Mouse (Mus musculus) kidney, embryonic 16.5 days (tissue): ENCODE results near the gene Dhx38. TPM values are rescaled to one million over a fixed set of nuclear protein-coding genes. Genes with fewer than 3 reads are reported as not detected.

Experiments used
- ATAC-seq: fragments of 200-750 bp; cut with Nextera tagmentation; 2 replicates; pipeline ENCODE4 v1.8.0; 2017; ENCODE audit warnings: moderate TSS enrichment; ENCODE audit not compliant: low FRiP score, low TSS enrichment
- H3K27ac ChIP-seq: fragments of 300-500 bp; sonication (generic); 2 replicates; pipeline ENCODE4 v1.5.1; 2014; ENCODE audit warnings: low read length
- H3K27me3 ChIP-seq: fragments of 300-500 bp; sonication (generic); 2 replicates; pipeline ENCODE4 v1.6.1; 2014; ENCODE audit warnings: low read length, control low read depth, mixed read lengths; ENCODE audit not compliant: insufficient read depth
- H3K36me3 ChIP-seq: fragments of 300-500 bp; sonication (generic); 2 replicates; pipeline ENCODE4 v1.6.1; 2014; ENCODE audit warnings: low read length, control low read depth, mixed read lengths; ENCODE audit not compliant: insufficient read depth
- H3K4me1 ChIP-seq: fragments of 300-500 bp; sonication (generic); 2 replicates; pipeline ENCODE4 v1.6.1; 2014; ENCODE audit warnings: low read length, control low read depth, mixed read lengths; ENCODE audit not compliant: insufficient read depth
- H3K4me2 ChIP-seq: fragments of 300-500 bp; sonication (generic); replicated peaks from 2 replicates; pipeline ENCODE4 v1.6.1; 2014; ENCODE audit warnings: low read depth, low read length
- H3K4me3 ChIP-seq: fragments of 300-500 bp; sonication (generic); 2 replicates; pipeline ENCODE4 v1.5.1; 2014; ENCODE audit warnings: mild to moderate bottlenecking, low read length
- H3K9ac ChIP-seq: fragments of 300-500 bp; sonication (generic); replicated peaks from 2 replicates; pipeline ENCODE4 v1.6.1; 2014; ENCODE audit warnings: low read length
- H3K9me3 ChIP-seq: fragments of 300-500 bp; sonication (generic); 2 replicates; pipeline ENCODE4 v1.6.1; 2016; ENCODE audit warnings: low read length, control low read depth
- WGBS: fragments of 180-500 bp; shearing (Covaris S2); extraction: QIAGEN DNeasy Blood & Tissue Kit; methylation state at CpG from one replicate; pipeline ENCODE4 v1.1.7; 2014; 5-methylcytosine and 5-hydroxymethylcytosine counted together
- polyA plus RNA-seq: library from polyadenylated mRNA; unstranded; fragments of >200 nt; fragmentation: Nextera tagmentation; extraction: Ambion mirVana; gene quantifications from 2 replicates; pipeline ENCODE4 v1.2.1, GENCODE M21; 2015

The Dhx38 gene
- polyA plus RNA-seq, 1 experiment from 2014 or later: 27.4 TPM

DNA sequence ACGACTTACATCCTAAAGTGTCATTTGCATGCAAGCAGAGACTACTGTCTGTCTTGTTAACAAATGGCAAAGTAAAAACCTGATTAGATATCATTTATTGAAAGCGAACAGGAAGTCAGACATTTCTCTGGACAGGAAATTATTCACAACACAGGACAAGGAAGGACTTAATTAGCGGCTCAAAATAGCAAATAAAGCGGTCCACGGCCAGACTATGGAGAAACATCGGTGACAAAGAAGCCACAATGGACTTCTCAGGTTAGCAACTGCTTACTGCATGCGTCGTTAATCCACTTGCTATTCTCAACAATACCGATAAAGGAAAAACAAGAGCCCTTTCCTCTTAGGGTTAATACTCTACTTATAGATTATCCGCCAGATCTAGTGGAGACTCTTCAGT lies 895 bp downstream of the Dhx38 start:
- no peaks in the 10 kb centered on the region for H3K27me3 ChIP-seq
- peaks cover 16% of the 10 kb centered on the region for H3K4me1 ChIP-seq
- peak overlapping the region; percentile 97 for H3K9ac ChIP-seq
- no peak for ATAC-seq
- H3K36me3 ChIP-seq: peaks cover 32% of the 10 kb centered on the region
- peak overlapping the region; percentile 98 for H3K4me3 ChIP-seq
- peak overlapping the region; percentile 91 for H3K4me2 ChIP-seq
- H3K9me3 ChIP-seq: no peaks in the 10 kb centered on the region
- H3K27ac ChIP-seq: peak overlapping the region; percentile 97
- WGBS: 6% methylated on average over 10 of the region's 10 CpGs

DNA sequence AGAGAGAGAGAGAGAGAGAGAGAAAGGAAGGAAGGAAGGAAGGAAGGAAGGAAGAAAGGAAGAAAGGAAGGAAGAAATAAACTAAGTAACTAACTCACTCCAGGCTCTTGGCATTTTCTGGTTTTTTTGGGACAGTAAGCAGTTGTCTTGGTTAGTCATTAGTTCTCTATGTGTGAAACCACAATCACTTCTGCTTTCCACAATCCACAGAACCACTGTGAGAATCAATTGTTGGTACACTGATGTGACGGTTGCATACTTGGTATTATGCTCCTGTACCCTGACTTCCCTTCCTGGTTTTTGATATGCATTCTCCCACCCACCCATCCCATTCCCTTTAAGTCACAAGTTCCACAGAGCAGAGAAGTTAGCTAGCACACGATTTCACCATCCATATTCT lies 1.8 kb downstream of the Dhx38 start:
- Histone ChIP-seq H3K4me2 (no peak overlapping the region), H3K9ac (no peak overlapping the region), H3K27ac (no peak overlapping the region), H3K36me3 (peaks cover 38% of the 10 kb centered on the region), H3K27me3 (no peaks in the 10 kb centered on the region), H3K4me3 (no peak overlapping the region), H3K4me1 (peaks cover 16% of the 10 kb centered on the region), H3K9me3 (no peaks in the 10 kb centered on the region)
- ATAC-seq: no peak
- 80% methylated on average over 2 of the region's 2 CpGs for WGBS

DNA sequence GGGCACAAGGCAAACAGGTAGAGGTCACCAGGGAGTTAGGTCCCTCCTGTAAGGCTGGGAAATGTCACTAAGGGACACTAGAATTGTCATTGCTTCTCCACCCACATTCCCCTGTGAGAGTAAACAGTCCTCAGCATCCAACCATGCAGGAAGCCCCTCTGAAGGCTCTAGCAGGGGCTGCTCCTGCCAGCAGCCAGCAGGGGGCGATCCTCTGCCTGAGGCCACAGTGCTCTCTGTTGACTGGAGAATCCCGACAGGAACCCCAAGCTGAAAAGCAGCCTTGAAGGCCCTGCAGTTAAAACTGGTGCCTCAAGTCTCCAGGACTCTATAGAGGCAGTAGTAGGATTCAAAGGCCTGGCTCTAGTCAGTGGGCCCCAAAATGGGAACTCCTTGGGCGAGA lies 14.0 kb downstream of the Dhx38 start:
- no peak overlapping the region for H3K4me3 ChIP-seq
- H3K4me2 ChIP-seq: no peak overlapping the region
- H3K27me3 ChIP-seq: no peaks in the 10 kb centered on the region
- WGBS: 40% methylated on average over 3 of the region's 3 CpGs
- no peaks in the 10 kb centered on the region for H3K9me3 ChIP-seq
- H3K27ac ChIP-seq: no peak overlapping the region
- H3K9ac ChIP-seq: no peak overlapping the region
- ATAC-seq: no peak
- peaks cover 96% of the 10 kb centered on the region for H3K36me3 ChIP-seq
- H3K4me1 ChIP-seq: no peaks in the 10 kb centered on the region

DNA sequence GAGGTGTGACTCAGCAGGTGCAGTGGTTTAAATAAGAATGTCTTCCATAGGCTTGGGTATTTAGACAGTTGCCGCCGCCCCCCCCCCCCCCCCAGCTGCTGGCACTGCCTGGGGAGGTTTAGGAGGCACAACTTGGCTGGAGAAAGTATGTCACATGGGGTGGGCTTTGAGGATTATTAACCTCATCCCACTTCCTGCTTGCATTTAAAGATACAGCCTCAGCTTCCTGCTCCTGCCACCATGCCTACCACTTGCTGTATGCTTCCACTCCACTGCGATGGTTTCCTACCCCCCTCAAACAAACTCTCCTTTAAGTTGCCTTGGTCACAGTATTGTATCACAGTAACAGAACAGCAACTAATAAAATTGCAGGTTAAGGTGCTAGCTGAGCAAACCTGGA lies 21.6 kb downstream of the Dhx38 start:
- H3K27ac ChIP-seq: no peak overlapping the region
- no peaks in the 10 kb centered on the region for H3K4me1 ChIP-seq
- no peak for ATAC-seq
- 53% methylated on average over 3 of the region's 3 CpGs for WGBS
- H3K27me3 ChIP-seq: no peaks in the 10 kb centered on the region
- H3K9ac ChIP-seq: no peak overlapping the region
- peaks cover 26% of the 10 kb centered on the region for H3K36me3 ChIP-seq
- H3K9me3 ChIP-seq: no peaks in the 10 kb centered on the region
- no peak overlapping the region for H3K4me3 ChIP-seq
- no peak overlapping the region for H3K4me2 ChIP-seq

DNA sequence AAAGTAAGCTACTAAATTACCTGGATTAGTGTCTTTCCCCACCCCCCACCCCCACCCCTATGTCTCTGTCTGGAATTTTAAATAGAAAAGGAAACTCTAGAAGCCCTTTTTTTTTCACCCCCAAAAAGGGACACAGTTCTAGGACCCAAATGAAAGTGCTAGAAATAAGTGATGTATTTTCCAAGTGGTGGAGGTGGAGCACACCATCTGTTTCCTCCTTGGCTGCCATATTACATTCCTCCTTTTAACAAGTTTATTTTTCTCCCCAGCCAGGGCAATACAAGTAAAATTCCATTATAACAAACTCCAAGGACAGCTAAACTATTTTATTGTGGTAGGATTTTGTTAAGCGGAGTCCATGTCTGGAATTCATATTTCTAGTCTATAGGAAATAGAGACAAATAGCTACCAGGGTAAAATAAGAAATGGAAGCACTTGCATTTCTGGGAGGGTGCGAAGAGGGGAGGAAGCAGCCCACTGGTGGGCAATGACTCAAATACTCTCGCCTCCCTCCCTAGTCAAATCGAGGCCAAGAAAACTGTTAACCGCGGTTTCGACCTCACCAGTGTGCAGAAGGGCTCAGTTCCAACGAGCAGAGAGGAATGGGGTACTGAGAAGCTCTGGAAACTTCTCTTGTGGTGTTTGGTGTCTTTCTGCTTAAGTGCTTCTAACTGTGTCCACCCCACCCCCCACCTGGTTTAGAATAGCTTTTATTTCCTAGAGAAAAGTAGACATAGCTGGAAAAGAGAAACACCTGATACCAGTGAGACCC lies 22.7 kb downstream of the Dhx38 start:
- no peak overlapping the region for H3K27ac ChIP-seq
- no peak overlapping the region for H3K4me2 ChIP-seq
- 76% methylated on average over 8 of the region's 8 CpGs for WGBS
- no peaks in the 10 kb centered on the region for H3K27me3 ChIP-seq
- peaks cover 15% of the 10 kb centered on the region for H3K36me3 ChIP-seq
- no peak overlapping the region for H3K4me3 ChIP-seq
- no peaks in the 10 kb centered on the region for H3K4me1 ChIP-seq
- no peak overlapping the region for H3K9ac ChIP-seq
- no peak for ATAC-seq
- no peaks in the 10 kb centered on the region for H3K9me3 ChIP-seq

DNA sequence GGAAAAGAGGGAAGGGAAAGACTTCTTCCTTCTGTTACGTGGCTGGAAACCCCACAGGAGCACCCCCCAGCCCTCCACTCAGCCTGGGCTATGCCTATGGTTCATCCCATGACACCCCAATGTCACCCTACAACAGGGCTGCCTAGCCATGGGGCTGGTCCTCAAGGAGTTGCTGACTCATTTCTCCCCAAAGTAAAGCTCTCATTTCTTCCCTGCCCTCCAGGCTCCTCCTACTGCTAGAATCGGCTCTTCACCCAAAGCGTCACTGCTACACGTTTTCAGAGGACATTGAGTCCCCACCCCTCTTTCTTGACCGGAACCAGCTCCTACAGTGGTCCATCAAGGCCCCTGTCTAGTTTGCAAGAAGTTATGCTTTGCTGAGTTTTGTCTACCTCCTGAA lies 23.5 kb downstream of the Dhx38 start:
- Histone ChIP-seq H3K27ac (no peak overlapping the region), H3K9me3 (no peaks in the 10 kb centered on the region), H3K27me3 (no peaks in the 10 kb centered on the region), H3K4me2 (no peak overlapping the region), H3K36me3 (peaks cover 7% of the 10 kb centered on the region), H3K4me3 (no peak overlapping the region), H3K4me1 (no peaks in the 10 kb centered on the region), H3K9ac (no peak overlapping the region)
- WGBS: 69% methylated on average over 5 of the region's 5 CpGs
- ATAC-seq: no peak

DNA sequence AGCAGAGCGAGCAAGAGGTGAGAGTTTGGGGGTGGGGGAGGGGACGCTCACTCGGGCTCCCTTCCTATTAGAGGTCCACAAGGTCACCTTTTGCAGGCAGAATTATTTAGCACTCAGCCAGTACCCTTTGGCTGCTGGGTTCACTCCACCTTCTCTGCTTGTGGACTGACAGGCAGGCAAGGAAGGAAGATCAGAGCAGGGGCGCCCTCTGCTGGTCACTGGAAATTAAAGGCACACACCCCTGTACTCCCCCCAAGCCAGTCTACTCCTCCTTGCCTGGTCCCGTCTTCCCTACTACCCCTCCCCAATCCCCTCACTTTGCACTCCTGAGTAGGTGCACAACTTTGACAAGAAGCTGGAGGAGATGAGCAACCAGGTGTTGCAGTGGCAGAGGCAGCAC lies 29.0 kb downstream of the Dhx38 start:
- 0% methylated on average over 5 of the region's 5 CpGs for WGBS
- Histone ChIP-seq H3K9ac (0 out of 2 replicates have a peak overlapping the region, but pooled peaks have one; percentile 36), H3K4me3 (peak overlapping the region; percentile 23; the same call in 1 of the 2 replicates), H3K4me1 (no peaks in the 10 kb centered on the region), H3K9me3 (no peaks in the 10 kb centered on the region), H3K4me2 (peak overlapping the region; percentile 45), H3K27ac (no peak overlapping the region), H3K36me3 (no peaks in the 10 kb centered on the region), H3K27me3 (no peaks in the 10 kb centered on the region)
- peak; percentile 92 for ATAC-seq

DNA sequence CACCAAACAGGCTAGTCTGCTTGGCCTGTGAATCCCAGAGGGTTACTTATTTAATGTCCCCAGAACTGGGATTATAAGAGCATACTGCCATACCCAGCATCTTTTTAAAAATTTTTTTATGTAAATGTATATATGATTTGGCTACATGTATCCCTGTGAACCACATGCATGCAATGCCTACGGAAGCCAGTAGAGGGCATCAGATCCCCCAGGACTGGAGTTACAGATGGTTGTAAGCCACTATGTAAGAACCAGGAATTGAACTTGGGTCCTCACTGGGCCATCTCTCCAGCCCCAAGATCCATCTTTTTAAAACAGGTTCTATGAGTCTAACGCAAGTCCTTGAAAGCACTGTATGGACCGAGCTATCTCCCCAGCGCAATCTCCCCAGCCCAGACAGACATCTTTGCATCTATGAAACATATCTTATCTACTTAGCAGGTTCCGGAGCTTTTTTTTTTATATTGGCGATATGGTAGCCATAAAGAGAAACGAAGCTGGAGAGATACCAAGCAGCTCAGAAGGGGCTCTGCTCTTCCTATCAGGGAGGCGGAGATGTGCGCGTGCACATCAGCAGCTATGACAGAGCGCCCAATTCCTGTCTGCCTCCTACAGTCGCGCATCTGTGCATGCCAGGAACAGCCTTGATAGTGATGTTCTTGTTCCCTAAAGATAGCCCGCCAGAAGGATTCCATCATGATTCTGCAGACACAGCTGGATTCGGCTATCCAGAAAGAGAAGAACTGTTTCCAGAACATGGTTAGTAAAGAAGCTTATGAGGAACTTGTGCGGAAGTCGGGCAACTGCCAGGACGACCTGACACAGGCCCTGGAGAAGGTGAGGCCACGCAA lies 30.3 kb downstream of the Dhx38 start:
- no peaks in the 10 kb centered on the region for H3K36me3 ChIP-seq
- H3K9me3 ChIP-seq: no peaks in the 10 kb centered on the region
- ATAC-seq: no peak
- H3K9ac ChIP-seq: no peak overlapping the region
- whole genome bisulfite sequencing: 89% methylated on average over 19 of the region's 19 CpGs
- no peak overlapping the region for H3K27ac ChIP-seq
- no peaks in the 10 kb centered on the region for H3K27me3 ChIP-seq
- no peak overlapping the region for H3K4me2 ChIP-seq
- no peaks in the 10 kb centered on the region for H3K4me1 ChIP-seq
- H3K4me3 ChIP-seq: no peak overlapping the region

DNA sequence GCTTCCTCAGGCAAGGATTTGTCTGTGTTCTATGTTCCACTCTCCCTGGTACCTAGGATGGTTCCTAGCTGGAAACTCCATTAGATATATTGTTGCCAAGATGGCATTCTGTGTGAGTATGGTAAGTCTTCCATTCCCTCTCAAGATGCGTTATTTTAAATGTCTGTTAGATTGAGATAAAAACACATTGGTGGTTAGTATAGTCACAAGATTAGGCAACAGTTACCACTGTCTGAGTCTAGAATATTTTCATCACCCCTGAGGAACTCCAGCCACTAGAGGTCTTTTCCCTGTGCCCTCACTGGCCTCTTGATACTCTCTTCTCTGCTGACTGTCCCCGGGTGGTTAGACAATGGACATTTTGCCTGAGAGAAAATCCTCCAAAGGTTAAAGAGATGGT lies 41.7 kb downstream of the Dhx38 start:
- Histone ChIP-seq H3K4me3 (no peak overlapping the region), H3K9ac (no peak overlapping the region), H3K36me3 (no peaks in the 10 kb centered on the region), H3K9me3 (no peaks in the 10 kb centered on the region), H3K4me1 (no peaks in the 10 kb centered on the region), H3K27ac (no peak overlapping the region), H3K4me2 (no peak overlapping the region), H3K27me3 (no peaks in the 10 kb centered on the region)
- ATAC-seq: no peak
- 85% methylated on average over 2 of the region's 2 CpGs for WGBS

DNA sequence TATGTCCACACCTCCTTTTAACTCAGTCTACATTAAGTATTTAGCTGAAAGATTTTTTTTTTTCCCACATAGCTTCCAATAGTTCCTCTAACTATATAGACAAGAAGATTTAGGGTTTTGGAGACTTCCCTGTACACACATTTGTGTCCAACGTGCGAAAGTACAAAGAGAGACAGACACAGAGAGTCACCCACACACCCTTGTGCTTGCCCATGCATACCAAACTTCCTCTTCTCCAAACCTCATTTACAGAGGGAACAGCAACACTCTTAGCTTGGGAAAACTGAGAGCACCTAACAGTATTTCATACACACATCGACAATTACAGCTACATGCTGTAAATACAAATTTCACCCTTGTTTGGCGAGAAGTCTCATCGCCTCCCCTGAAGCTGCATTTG lies 60.1 kb downstream of the Dhx38 start:
- H3K27ac ChIP-seq: no peak overlapping the region
- no peaks in the 10 kb centered on the region for H3K4me1 ChIP-seq
- no peaks in the 10 kb centered on the region for H3K36me3 ChIP-seq
- no peak overlapping the region for H3K4me2 ChIP-seq
- H3K9me3 ChIP-seq: no peaks in the 10 kb centered on the region
- no peak for ATAC-seq
- H3K27me3 ChIP-seq: no peaks in the 10 kb centered on the region
- H3K4me3 ChIP-seq: no peak overlapping the region
- H3K9ac ChIP-seq: no peak overlapping the region
- 82% methylated on average over 5 of the region's 5 CpGs for WGBS
